Mouse (Mus musculus): ENCODE measurements around the gene Olfr771. TPM values are rescaled to one million over a fixed set of nuclear protein-coding genes. Genes with fewer than 3 reads are reported as not detected.

The Olfr771 gene
- not detected in 2 replicates for polyA plus RNA-seq (2015; fragmentation: Nextera tagmentation; extraction: Ambion mirVana)

DNA sequence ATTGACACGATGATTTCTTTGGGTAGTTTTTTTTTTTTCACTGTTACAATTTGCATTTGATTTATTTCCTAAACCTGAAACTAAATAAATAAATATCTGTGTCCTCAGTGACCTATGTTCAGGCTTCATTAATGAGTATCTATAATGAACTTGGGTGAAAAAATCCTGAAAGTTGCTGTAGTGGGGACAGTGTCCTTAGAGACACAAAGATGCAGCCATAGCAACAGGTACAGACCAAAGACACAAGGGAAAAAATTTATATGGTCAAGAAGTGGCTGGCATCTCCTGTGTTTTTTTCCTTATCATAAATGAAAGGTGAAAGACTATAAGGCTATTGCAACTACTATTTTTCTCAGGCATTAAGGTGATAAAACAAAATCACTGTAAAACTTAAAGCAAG, at the start of gene Olfr771:
TSS of gene Olfr771 (minus strand) at position 101 of the 400 bp plus-strand sequence.

DNA sequence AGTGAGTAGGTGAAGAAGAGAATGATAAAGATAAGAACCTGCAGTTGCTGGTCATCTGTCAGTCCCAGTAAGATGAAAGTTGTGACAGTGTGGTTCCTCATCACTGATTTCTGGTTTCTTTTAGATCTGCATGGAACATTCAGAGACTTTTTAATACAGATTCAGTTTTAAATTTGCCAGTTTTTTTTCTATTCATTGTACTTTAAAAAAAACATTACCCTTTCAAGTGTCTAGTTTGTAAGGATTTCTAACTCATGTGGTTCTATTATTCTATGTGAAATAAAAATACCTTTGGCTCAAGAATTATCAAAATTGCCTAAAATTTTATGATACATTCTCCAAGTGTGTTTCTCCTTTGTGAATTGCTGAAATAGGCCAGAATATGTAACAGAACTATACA, 22.8 kb upstream of the Olfr771 start, which contains the start of gene Olfr773:
TSS of gene Olfr773 (minus strand) at position 101 of the 400 bp plus-strand sequence.

DNA sequence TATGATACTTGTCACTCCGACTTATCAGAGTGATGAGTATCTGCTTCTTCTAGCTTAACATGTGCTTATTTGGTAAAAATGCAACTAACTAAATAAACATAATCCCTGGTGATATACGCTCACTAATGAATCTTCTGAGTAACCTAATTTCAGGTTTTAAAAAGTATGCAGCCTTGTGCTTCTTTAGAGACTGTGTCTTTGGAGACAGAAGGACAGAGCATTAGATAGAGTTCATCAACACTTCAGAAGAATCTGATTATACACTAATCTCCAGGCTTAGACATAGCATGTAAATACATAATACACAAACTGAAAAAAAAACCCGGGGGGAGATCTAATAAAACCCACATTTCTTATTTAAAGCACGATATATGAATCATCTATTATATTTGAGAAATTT, 13.3 kb upstream of the Olfr771 start, which contains the start of gene Olfr772:
TSS of gene Olfr772 (minus strand) at position 101 of the 400 bp plus-strand sequence.

DNA sequence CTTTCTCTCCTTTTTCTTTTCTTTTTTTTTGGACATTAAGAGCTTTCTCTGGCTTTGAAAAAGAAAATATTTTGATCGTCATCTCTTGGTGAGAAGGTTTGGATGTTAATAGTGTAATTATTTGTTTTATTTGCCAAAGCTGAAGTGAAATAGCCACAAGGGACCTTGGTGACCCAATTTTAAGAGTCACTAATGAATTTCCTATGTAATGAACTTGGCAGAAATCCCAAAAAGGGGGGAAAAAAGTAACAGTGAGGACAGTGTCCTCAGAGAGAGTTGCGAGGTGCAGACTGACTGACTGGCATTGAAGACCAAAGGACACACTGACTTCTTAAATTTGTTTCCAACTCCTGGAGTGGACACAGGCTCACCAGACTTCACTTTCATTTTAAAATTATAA, 25.7 kb downstream of the Olfr771 start, which contains the start of gene Olfr770:
TSS of gene Olfr770 (minus strand) at position 101 of the 400 bp plus-strand sequence.

DNA sequence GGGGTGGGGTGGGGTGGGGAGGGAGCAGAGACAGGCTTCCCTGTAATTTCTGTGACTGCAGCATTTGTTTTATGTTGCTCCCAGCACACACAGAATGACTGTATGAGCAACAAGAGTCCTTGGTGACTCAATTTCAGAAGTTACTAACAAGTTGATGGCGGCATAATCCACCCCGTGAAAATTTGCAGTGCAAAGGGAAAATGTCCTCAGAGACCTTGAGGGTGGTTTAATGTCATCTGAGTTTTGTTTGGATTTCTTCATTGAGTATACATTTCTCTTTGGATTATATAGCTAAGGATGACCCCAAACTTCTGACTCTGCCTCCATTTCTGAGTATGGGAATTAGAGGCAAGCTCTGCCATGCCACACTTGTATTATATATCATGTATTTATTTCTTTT, 46.8 kb downstream of the Olfr771 start, which contains the start of gene Olfr769:
TSS of gene Olfr769 (minus strand) at position 101 of the 400 bp plus-strand sequence.

Other genes starting within 250 kb of the Olfr771 start
- 4.8 and 5.9 TPM in 2 replicates for gene Rdh5, start 241.9 kb downstream of the Olfr771 start, polyA plus RNA-seq (2015; fragmentation: Nextera tagmentation; extraction: Ambion mirVana)
- 116 and 145 TPM in 2 replicates for gene Bloc1s1, start 240.7 kb downstream of the Olfr771 start, polyA plus RNA-seq (2015; fragmentation: Nextera tagmentation; extraction: Ambion mirVana)
- gene Itga7, start 230.9 kb downstream of the Olfr771 start, polyA plus RNA-seq (2015; fragmentation: Nextera tagmentation; extraction: Ambion mirVana): 2.5 and 3.2 TPM in 2 replicates
- 0.10 TPM in 1 of 2 replicates, not detected in the other for gene Mettl7b, start 203.8 kb downstream of the Olfr771 start, polyA plus RNA-seq (2015; fragmentation: Nextera tagmentation; extraction: Ambion mirVana)
- not detected in 2 replicates for gene Olfr9, start 175.3 kb downstream of the Olfr771 start, polyA plus RNA-seq (2015; fragmentation: Nextera tagmentation; extraction: Ambion mirVana)
- not detected in 2 replicates for gene Olfr763, start 154.0 kb downstream of the Olfr771 start, polyA plus RNA-seq (2015; fragmentation: Nextera tagmentation; extraction: Ambion mirVana)
- not detected in 2 replicates for gene Olfr764-ps1, start 124.9 kb downstream of the Olfr771 start, polyA plus RNA-seq (2015; fragmentation: Nextera tagmentation; extraction: Ambion mirVana)
- gene Olfr765, start 114.8 kb downstream of the Olfr771 start, polyA plus RNA-seq (2015; fragmentation: Nextera tagmentation; extraction: Ambion mirVana): not detected in 2 replicates
- gene Olfr766-ps1, start 95.8 kb downstream of the Olfr771 start, polyA plus RNA-seq (2015; fragmentation: Nextera tagmentation; extraction: Ambion mirVana): not detected in 2 replicates
- not detected in 2 replicates for gene Olfr767, start 81.8 kb downstream of the Olfr771 start, polyA plus RNA-seq (2015; fragmentation: Nextera tagmentation; extraction: Ambion mirVana)
- not detected in 2 replicates for gene Olfr768, start 65.4 kb downstream of the Olfr771 start, polyA plus RNA-seq (2015; fragmentation: Nextera tagmentation; extraction: Ambion mirVana)
- gene Olfr769, start 46.9 kb downstream of the Olfr771 start, polyA plus RNA-seq (2015; fragmentation: Nextera tagmentation; extraction: Ambion mirVana): not detected in 2 replicates
- not detected in 2 replicates for gene Olfr770, start 25.8 kb downstream of the Olfr771 start, polyA plus RNA-seq (2015; fragmentation: Nextera tagmentation; extraction: Ambion mirVana)
- gene Olfr772, start 13.2 kb upstream of the Olfr771 start, polyA plus RNA-seq (2015; fragmentation: Nextera tagmentation; extraction: Ambion mirVana): not detected in 2 replicates
- gene Olfr773, start 22.7 kb upstream of the Olfr771 start, polyA plus RNA-seq (2015; fragmentation: Nextera tagmentation; extraction: Ambion mirVana): not detected in 2 replicates
- not detected in 2 replicates for gene Olfr774, start 71.5 kb upstream of the Olfr771 start, polyA plus RNA-seq (2015; fragmentation: Nextera tagmentation; extraction: Ambion mirVana)
- gene Olfr775, start 83.7 kb upstream of the Olfr771 start, polyA plus RNA-seq (2015; fragmentation: Nextera tagmentation; extraction: Ambion mirVana): not detected in 2 replicates
- not detected in 2 replicates for gene Olfr776, start 94.4 kb upstream of the Olfr771 start, polyA plus RNA-seq (2015; fragmentation: Nextera tagmentation; extraction: Ambion mirVana)
- gene Olfr777, start 106.7 kb upstream of the Olfr771 start, polyA plus RNA-seq (2015; fragmentation: Nextera tagmentation; extraction: Ambion mirVana): not detected in 2 replicates
- gene Olfr780, start 153.4 kb upstream of the Olfr771 start, polyA plus RNA-seq (2015; fragmentation: Nextera tagmentation; extraction: Ambion mirVana): not detected in 2 replicates
- not detected in 2 replicates for gene Olfr781, start 164.1 kb upstream of the Olfr771 start, polyA plus RNA-seq (2015; fragmentation: Nextera tagmentation; extraction: Ambion mirVana)
- gene Olfr782, start 184.1 kb upstream of the Olfr771 start, polyA plus RNA-seq (2015; fragmentation: Nextera tagmentation; extraction: Ambion mirVana): not detected in 2 replicates
- 0.04 and 0.07 TPM in 2 replicates for gene Olfr784, start 219.3 kb upstream of the Olfr771 start, polyA plus RNA-seq (2015; fragmentation: Nextera tagmentation; extraction: Ambion mirVana)
- gene Olfr785, start 240.7 kb upstream of the Olfr771 start, polyA plus RNA-seq (2015; fragmentation: Nextera tagmentation; extraction: Ambion mirVana): not detected in 2 replicates